Mouse (Mus musculus) ovary, adult 18-20 months (tissue): Measurements from ENCODE around the gene Slc22a14.
A peak's percentile ranks its signal among the peaks of the same experiment; 100 is the strongest.
"Not testable (repeated sequence)": the region's sequence is repeated elsewhere in the genome, so short reads cannot be mapped to it uniquely, and the experiment has no call there.

ENCODE experiments used
- DNase-seq: peaks from one replicate; pipeline ENCODE4 v3.0.0; 2022; ENCODE audit warnings: low spot score, mixed read lengths

Slc22a14 gene

DNA sequence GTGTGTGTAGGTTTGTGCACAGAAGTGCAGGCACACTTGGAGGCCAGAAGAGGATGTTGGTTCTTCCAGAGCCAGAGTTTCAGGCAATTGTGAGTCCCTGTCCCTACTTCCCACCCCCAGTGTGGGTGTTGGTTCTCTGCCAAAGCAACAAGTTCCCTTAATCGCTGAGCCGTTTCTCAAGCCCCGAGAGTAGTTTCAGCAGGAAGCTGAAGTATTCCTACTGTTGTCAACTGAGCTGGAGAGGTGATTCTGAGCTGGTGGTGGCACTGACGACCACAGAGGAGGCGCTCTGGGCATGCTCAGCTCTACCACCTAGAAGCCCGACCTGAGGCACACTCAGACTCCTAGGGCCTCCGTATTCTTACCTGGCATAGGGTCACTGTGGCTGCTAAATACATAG is at the start of gene Slc22a14:
Gene Slc22a14, minus strand, starts transcription at position 270 of the 400 bp plus-strand sequence.
- DNase-seq: no peak

DNA sequence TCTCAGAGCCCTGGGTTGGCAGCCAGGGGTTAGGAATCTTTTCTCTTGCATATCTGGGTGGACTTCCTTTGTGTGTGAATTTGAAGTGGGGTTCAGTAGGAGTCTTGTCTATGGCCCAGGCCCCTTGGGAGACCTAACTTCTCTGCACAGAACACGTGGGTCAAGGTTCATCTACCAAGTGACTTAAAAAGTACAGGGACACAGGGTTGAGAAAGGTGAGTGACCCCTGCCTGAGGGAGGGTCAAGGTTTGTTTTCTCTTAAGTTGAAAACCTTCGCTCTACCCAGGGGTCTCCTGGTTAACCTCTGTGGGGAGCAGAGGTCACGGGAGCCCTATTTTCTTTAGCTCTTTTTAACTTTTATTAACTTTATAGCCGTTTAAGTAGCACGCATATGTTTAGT is 44.5 kb upstream of the Slc22a14 start:
- no peak for DNase-seq

DNA sequence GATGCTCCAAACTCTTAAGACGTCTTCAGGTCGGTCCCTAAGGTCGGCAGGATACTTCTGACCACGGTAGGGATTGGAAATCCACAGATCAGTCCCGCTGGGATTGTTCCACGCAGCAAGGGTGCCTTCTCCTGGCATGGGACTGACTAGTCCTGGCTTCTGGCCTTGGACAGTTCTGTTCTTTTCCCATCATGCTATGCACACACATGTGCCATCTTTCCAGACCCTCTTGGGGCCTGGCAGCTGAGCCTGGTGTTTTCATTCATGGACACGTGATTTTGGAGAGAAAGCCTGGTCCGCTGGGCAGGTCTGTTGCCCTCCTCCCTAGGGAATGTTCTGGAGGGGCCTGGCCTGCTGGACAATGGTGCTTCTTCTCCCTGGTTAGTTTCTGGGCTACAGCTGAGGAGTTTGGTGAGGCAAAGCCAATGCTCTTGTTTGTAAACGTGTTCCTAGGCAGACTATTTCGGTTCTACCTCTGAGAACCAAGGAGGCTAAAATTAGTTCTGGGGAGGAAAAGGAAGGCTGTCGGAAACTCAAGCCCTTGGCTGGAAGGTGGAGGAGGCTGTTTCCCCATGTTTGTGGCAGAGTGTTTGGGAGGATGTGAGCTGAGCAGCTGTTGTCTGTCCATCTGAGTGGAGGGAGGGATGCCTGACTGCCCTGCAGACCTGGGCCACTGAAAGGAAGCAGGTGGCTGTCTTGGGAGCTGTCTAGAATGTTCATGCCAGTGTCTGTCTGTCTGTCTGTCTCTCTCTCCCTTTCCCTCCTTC is 43.7 kb upstream of the Slc22a14 start:
- no peak for DNase-seq

DNA sequence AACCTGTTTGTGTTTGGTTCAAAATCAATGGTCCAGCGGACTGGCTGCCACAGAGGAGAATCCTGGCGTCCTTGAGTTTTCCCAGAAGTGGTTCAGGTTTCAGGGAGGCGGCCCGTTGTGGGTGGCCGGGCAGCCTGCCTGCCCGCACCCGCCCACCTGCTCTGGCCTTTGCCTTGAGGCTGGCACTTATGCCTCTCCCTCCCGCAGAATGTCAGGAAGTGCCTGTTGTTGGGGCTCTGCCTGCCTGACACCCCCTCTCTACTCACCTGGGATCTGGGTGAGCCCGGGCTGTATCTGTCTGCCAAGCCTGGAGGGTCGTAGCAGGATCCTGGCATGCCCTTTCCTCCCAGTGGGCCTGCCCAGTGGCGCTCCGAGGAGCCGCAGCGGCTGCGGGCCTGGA is 42.5 kb upstream of the Slc22a14 start:
- peak; percentile 20 for DNase-seq

GRCm38 (mm10) chr9:119404090-119404489 is 38.7 kb upstream of the Slc22a14 start:
- DNase-seq: no peak

DNA sequence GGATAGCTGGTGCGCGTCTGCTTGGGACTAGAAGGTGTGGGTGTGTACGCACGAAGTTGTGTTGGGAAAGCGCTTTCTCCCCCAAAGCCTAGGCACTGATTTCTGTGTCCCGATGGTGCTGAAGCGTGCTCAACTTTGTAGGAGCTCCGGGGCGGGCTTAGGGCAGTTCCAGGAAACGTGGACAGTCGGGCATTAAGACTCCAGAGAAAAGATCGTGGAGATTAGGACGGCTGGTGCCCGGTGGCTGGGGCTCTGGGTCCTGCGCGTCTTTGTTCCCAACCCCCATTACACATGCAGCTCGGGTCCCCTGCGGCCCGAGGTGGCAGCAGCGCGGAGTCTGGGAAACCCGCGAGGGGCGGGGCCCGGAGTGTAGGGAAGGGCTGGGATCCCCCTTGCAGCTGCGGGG is 37.9 kb upstream of the Slc22a14 start:
- peak; percentile 15 for DNase-seq

DNA sequence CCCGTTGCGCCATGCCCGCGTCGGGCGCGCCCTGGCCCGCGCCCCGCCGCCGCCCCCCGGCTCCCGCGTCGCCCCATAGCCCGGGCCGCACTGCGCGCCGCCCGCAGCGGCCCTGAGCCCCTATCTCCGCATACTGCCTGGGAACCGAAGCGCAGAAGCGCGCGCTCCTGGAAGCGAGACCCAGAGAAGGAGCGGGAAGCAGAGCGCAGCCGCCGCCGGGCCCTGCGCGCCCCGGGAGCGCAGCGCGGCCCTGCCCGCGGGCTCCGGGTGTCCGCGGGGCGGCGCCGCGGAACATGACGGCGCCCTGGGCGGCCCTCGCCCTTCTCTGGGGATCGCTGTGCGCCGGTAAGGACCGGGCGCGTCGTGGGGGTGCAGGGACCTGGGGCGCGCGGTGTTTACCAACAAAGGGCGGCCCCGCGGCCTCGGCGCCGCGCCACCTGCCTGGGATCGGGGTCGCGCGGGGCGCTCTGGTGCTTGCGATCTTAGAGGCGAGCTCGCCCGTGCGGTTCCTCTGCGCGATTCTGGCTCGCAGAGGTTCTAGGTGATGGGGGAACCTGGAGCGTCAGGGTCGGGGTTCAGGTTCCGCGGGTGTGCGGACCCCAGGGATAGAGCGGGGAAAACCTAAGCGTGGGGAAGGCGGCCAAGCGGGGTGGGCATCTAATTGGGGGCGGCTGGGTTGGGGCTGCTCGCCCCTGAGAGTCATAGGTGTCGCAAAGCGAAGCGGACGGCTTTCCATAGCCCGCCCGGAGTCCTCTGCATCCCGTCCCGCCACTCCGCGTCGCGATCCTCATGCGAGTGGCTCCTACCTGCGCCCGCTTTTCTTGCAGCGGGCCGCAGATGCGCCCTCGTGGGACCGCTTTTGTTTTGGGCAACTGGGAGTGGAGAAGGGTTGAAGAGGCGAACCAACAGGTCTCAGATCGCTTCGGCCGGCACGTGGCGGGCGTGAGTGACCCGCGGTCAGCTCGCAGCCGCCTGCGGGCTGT is 37.2 kb upstream of the Slc22a14 start:
- DNase-seq: peak; percentile 29

DNA sequence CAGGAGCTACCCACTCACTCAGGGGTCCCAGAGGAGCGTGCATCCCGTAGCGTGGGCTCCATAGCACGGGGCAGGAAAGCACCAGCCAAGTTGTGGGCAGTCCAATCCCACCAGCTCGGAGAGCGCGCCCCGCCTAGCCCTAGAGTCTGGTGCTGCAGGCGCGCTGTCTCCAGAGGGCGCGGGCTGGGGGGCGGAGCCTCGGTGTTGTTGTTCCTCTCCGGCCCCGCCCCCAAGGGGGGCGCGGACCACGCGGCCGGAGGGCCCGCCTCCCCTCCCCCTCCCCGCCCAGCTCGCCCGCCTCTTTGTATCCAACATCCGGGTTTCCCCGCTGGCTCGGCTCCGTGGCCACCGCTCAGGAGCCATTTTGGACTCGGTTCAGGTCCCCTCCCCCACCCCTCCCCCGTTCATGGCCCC is 36.5 kb upstream of the Slc22a14 start, which contains the start of gene Acvr2b:
Gene Acvr2b, plus strand, starts transcription at position 318 of the 414 bp plus-strand sequence.
- peak; percentile 92 for DNase-seq

GRCm38 (mm10) chr9:119401351-119401750 is 36.0 kb upstream of the Slc22a14 start:
- no peak for DNase-seq

- DNase-seq: no peak
Observed at GRCm38 (mm10) chr9:119394808-119395207, 29.5 kb upstream of the Slc22a14 start.

DNA sequence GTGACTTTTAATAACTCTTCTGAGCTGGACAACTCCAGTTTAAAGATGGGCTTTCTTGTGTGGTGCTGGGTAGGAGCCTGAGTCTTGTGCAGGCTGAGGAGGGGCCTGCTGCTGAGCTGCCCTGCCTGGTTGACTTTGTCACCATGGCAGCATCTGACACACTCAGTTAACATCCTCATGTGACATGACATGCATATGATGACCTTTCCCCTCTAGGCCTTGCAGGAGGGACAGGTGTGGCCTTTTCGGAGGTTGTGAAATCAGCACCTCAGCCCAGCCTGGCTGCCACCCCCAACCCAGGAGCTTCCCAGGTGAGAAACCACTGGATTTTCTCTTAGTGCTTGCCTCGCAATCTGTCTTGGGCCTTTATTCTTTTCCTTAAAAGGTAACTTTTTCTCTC is 24.9 kb upstream of the Slc22a14 start:
- DNase-seq: no peak

GRCm38 (mm10) chr9:119388956-119389355 is 23.6 kb upstream of the Slc22a14 start:
- no peak for DNase-seq

DNA sequence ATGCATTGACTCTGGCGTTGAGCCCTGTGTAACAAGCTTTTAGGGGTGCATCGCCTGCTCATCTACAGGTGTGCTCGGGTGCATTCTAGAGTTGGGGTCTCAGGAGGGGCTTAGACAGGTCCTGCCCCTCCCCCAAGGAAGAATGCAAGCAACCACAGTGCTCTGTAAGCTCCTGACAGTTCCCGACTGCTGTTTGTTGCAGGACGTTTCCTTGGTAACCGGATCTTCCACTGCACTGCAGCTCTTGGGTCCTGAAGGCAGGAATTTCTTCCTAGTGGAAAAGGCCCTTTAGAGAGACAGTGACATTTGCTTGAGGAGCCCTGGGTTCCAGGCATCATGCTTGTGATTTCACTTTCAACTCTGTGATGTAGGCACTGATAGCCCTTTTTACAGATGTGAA is 17.2 kb upstream of the Slc22a14 start:
- no peak for DNase-seq

GRCm38 (mm10) chr9:119378231-119378630 is 12.9 kb upstream of the Slc22a14 start:
- no peak for DNase-seq

- DNase-seq: no peak
Observed at GRCm38 (mm10) chr9:119375556-119375955, 10.2 kb upstream of the Slc22a14 start.

DNA sequence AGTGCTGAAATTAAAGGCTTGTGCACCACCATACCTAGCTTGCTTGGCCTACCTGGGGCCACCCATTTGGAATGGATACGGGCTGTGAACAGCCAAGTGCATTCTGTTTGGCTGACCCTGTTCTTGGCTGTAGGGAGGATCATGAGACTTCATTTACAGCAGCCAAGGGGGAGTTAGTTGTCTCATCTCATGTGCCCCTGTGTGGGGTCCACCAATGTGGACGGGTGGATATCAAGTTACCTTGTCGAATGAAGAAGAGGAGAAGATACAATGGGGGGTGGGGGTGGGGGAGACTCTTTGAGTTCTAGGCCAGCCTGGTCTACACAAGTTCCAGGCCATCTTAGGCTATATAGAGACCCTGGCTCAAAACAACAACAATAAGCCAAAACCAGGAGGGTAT is 9.7 kb upstream of the Slc22a14 start:
- no peak for DNase-seq

DNA sequence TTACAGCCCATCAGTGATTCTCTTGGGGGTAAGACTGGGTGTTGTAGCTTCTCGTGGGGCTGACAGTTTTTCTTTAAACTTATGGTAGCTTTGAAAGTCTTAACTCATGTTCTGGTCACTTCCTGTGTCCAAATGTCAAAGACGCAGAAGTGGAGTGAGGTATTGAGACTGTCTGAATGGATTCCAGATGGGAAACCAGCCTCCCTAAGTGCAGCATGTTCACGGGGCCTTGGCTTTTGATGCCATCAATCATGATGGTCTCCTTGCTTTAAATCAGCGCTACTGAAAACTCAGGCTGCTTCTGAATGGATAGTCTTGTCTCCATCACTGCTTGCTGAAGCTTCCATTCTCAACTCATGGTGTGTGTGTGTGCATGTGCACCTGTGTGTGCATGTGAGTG is 5.9 kb upstream of the Slc22a14 start:
- no peak for DNase-seq

DNA sequence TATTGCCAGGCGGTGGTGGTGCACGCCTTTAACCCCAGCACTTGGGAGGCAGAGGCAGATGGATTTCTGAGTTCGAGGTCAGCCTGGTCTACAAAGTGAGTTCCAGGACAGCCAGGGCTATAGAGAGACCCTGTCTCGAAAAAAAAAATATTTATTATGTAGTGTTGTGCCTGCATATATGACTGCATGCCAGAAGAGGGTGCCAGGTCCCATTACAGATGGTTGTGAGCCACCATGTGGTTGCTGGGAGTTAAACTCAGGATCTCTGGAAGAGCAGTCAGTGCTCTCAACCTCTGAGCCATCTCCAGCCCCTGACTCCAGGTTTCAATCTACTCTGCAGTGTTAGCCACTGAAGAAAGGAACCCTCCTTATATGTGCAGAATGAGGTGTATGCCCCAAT is 5.4 kb upstream of the Slc22a14 start:
- DNase-seq: not testable (repeated sequence)

- DNase-seq: no peak
Observed at GRCm38 (mm10) chr9:119368367-119368766, 3.0 kb upstream of the Slc22a14 start.

- DNase-seq: no peak
Observed at GRCm38 (mm10) chr9:119363229-119363628, 2.1 kb downstream of the Slc22a14 start.

DNA sequence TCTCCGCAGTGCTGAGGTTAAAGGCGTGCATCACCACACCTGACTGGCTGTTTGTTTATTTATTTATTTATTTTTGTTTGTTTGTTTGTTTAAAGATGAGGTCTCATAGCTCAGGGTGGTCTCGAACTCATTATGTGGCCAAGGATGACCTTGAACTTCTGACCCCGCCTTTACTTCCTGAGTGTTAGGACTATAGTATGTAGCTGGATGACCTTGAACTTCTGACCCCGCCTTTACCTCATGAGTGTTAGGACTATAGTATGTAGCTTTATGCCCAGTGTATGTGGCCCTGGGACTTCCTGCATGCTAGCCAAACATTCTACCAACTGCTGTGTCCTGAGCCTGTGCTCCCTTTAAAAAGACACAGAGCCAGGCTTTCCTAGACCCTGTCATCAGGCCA is 3.9 kb downstream of the Slc22a14 start:
- DNase-seq: no peak

GRCm38 (mm10) chr9:119358058-119358429 is 7.3 kb downstream of the Slc22a14 start:
- no peak for DNase-seq
